Mouse (Mus musculus) cerebellum, adult 2 months (tissue): ENCODE results near the gene Lcn6.

Experiments
- CTCF ChIP-seq: fragments of 200-500 bp; IDR thresholded peaks from 2 replicates; pipeline ENCODE4 v1.5.1; 2011; ENCODE audit warnings: low read depth, mild to moderate bottlenecking, control low read depth, low read length, moderate library complexity, borderline replicate concordance; ENCODE audit not compliant: insufficient read depth
- POLR2A ChIP-seq: fragments of 200-500 bp; IDR thresholded peaks from 2 replicates; pipeline ENCODE4 v1.6.1; 2011; ENCODE audit warnings: low read length, control low read depth, borderline replicate concordance; ENCODE audit not compliant: insufficient read depth

- TF ChIP-seq CTCF (no peak), POLR2A (no peak)
Measured at GRCm38 (mm10) chr2:25656691-25657090, 19.9 kb upstream of the Lcn6 start.
